Mouse (Mus musculus): Measurements from ENCODE around the gene Zbtb8b. TPM values are rescaled to one million over a fixed set of nuclear protein-coding genes. Genes with fewer than 3 reads are reported as not detected.

The Zbtb8b gene
- total RNA-seq, 1 experiment: 2.5 TPM

DNA sequence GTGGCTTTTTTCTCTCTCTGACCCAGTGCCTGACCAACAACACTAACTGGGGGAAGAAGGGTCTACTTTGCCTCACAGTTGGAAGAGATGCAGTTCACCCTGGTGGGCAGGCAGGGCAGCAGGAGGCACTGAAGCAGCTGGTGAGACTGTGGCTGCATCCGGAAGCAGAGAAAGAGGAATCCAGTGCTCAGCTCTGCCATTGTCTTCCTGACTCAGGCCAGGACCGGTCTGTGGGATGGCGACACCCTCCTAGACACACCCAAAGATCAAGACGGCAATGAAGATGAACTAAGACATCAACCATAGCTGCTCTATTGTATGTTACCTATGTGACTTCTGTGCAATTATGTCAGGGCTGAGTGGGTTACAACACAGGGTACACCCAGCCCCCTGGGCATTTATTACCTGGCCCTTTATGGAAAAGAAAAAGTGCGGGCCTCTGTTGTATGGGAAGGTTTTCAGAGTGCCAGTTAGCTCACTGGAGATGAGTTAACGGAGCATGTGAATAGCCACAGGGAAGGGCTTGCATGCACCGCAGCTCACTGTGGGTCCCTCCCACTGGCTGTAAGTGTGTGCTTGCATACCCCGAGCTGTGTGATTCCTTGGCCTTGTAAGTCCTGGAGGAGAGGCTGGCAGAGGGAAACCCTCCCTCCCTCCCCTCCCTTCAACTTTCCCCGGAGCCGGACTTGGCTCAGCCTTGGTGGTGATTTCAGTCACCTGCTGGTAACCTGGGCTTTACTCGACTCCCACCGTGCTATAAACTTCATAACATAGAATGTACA lies 46.4 kb downstream of the Zbtb8b start:
- peaks cover 8 to 19% of the 10 kb centered on the region in 2 experiments; a peak in 3 of 4 replicates for H3K4me1 ChIP-seq (ENCODE audit: control insufficient read depth in 2 of 2, insufficient read depth in 2 of 2, low read length in 2 of 2, poor library complexity in 1 of 2)
- H3K4me3 ChIP-seq (ENCODE audit: insufficient read depth in 1 of 2, low read depth in 1 of 2, low read length in 2 of 2, poor library complexity in 1 of 2, severe bottlenecking in 1 of 2): peak overlapping the region in 1 of 2 experiments; percentile 5; a peak in 1 of 4 replicates
- no peaks in the 10 kb centered on the region for H3K36me3 ChIP-seq (ENCODE audit: control insufficient read depth, insufficient read depth, low read length, poor library complexity, severe bottlenecking)
- in situ Hi-C loops (cut with MboI; ENCODE audit: low sequenced_read_pairs in 2 of 2, unreplicated experiment in 2 of 2): no loop called here
- DNase-seq (ENCODE audit: low read depth, low spot score): no peak
- no peaks in the 10 kb centered on the region for H3K9me3 ChIP-seq (ENCODE audit: control insufficient read depth, insufficient read depth, low read depth, low read length)
- TF ChIP-seq MAFK (IDR thresholded peaks at IDR 0.05; ENCODE audit: insufficient read depth, low read depth, low read length) (no peak), ZNF384 (IDR thresholded peaks at IDR 0.05; ENCODE audit: low read depth, low read length) (no peak), HCFC1 (IDR thresholded peaks at IDR 0.05; ENCODE audit: borderline replicate concordance, insufficient read depth, low read length) (no peak), ZC3H11A (IDR thresholded peaks at IDR 0.05; ENCODE audit: borderline replicate concordance, low read depth, low read length) (no peak), CHD2 (IDR thresholded peaks at IDR 0.05; ENCODE audit: low read depth, low read length) (no peak)
- H3K9ac ChIP-seq (ENCODE audit: insufficient read depth, low read depth, low read length, poor library complexity, severe bottlenecking): no peak overlapping the region
- H3K27ac ChIP-seq (ENCODE audit: insufficient read depth, low read depth, low read length, poor library complexity, severe bottlenecking): no peak overlapping the region

DNA sequence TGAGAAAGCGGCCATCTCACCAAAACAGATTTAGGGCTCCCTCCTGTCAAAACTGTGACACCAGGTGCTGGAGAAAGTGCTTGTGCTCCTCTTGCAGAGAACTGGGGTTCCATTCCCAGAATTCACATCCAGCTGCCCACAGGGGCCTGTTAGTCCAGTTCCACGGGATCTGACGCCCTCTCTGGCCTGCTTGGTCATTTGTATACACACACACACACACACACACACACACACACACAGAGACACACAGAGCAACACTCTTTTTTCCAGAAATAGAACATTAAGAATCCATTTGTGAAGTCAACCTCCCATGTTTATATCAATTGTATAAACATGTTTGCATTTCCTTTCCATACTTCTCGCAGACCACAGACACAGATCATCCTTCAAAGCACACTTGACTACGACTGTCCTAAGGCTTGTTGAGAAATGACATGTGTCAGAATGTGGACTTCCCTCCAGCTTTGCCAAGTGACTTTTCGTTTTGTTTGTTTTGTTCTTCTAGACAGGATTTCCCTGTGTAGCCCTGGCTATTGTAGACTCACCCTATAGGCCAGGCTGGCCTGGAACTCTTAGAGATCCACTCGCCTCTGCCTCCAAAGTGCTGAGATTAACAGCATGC lies 49.6 kb downstream of the Zbtb8b start:
- no peaks in the 10 kb centered on the region for H3K36me3 ChIP-seq (ENCODE audit: control insufficient read depth, insufficient read depth, low read length, poor library complexity, severe bottlenecking)
- no peak overlapping the region for H3K4me3 ChIP-seq (ENCODE audit: insufficient read depth in 1 of 2, low read depth in 1 of 2, low read length in 2 of 2, poor library complexity in 1 of 2, severe bottlenecking in 1 of 2)
- TF ChIP-seq ZNF384 (IDR thresholded peaks at IDR 0.05; ENCODE audit: low read depth, low read length): no peak
- no peak for TF ChIP-seq ZC3H11A (IDR thresholded peaks at IDR 0.05; ENCODE audit: borderline replicate concordance, low read depth, low read length)
- TF ChIP-seq MAFK (IDR thresholded peaks at IDR 0.05; ENCODE audit: insufficient read depth, low read depth, low read length): no peak
- TF ChIP-seq HCFC1 (IDR thresholded peaks at IDR 0.05; ENCODE audit: borderline replicate concordance, insufficient read depth, low read length): no peak
- TF ChIP-seq CHD2 (IDR thresholded peaks at IDR 0.05; ENCODE audit: low read depth, low read length): no peak
- H3K9me3 ChIP-seq (ENCODE audit: control insufficient read depth, insufficient read depth, low read depth, low read length): no peaks in the 10 kb centered on the region
- peaks cover 15 to 21% of the 10 kb centered on the region in 2 experiments for H3K4me1 ChIP-seq (ENCODE audit: control insufficient read depth in 2 of 2, insufficient read depth in 2 of 2, low read length in 2 of 2, poor library complexity in 1 of 2)
- no peak overlapping the region for H3K9ac ChIP-seq (ENCODE audit: insufficient read depth, low read depth, low read length, poor library complexity, severe bottlenecking)
- in situ Hi-C loops (cut with MboI; ENCODE audit: low sequenced_read_pairs in 2 of 2, unreplicated experiment in 2 of 2): no loop called here
- H3K27ac ChIP-seq (ENCODE audit: insufficient read depth, low read depth, low read length, poor library complexity, severe bottlenecking): no peak overlapping the region
- no peak for DNase-seq (ENCODE audit: low read depth, low spot score)

DNA sequence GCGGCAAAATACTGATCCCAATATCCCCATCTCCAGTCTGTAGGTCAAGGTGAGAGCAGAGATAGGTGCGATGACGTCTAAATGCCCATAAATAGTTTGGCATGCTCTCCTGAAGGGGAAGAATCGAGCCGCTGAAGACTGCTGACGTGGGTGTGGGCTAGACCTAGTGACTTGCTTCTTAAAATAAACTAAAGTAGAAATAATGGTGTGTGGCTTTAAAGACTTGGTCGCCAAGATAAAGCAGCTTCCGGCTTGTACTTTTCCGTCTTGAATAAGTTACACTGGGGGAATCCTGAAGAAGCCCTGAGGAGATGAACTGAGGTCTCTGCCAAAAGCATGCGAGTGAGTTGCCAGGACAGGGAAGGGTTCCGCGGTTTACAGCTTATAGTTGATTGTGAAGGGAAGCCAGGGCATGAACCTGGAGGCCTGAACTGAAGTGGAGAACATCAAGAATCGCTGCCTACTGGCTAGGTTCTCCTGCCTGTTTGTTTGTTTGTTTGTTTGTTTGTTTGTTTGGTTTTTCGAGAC lies 50.4 kb downstream of the Zbtb8b start:
- no peak overlapping the region for H3K4me3 ChIP-seq (ENCODE audit: insufficient read depth in 1 of 2, low read depth in 1 of 2, low read length in 2 of 2, poor library complexity in 1 of 2, severe bottlenecking in 1 of 2)
- H3K27ac ChIP-seq (ENCODE audit: insufficient read depth, low read depth, low read length, poor library complexity, severe bottlenecking): no peak overlapping the region
- no peak for DNase-seq (ENCODE audit: low read depth, low spot score)
- H3K9ac ChIP-seq (ENCODE audit: insufficient read depth, low read depth, low read length, poor library complexity, severe bottlenecking): no peak overlapping the region
- in situ Hi-C loops (cut with MboI; ENCODE audit: low sequenced_read_pairs in 2 of 2, unreplicated experiment in 2 of 2): no loop called here
- no peaks in the 10 kb centered on the region for H3K9me3 ChIP-seq (ENCODE audit: control insufficient read depth, insufficient read depth, low read depth, low read length)
- TF ChIP-seq CHD2 (IDR thresholded peaks at IDR 0.05; ENCODE audit: low read depth, low read length) (no peak), HCFC1 (IDR thresholded peaks at IDR 0.05; ENCODE audit: borderline replicate concordance, insufficient read depth, low read length) (no peak), ZNF384 (IDR thresholded peaks at IDR 0.05; ENCODE audit: low read depth, low read length) (no peak), ZC3H11A (IDR thresholded peaks at IDR 0.05; ENCODE audit: borderline replicate concordance, low read depth, low read length) (no peak)
- peaks cover 14 to 20% of the 10 kb centered on the region in 2 experiments for H3K4me1 ChIP-seq (ENCODE audit: control insufficient read depth in 2 of 2, insufficient read depth in 2 of 2, low read length in 2 of 2, poor library complexity in 1 of 2)
- no peaks in the 10 kb centered on the region for H3K36me3 ChIP-seq (ENCODE audit: control insufficient read depth, insufficient read depth, low read length, poor library complexity, severe bottlenecking)

DNA sequence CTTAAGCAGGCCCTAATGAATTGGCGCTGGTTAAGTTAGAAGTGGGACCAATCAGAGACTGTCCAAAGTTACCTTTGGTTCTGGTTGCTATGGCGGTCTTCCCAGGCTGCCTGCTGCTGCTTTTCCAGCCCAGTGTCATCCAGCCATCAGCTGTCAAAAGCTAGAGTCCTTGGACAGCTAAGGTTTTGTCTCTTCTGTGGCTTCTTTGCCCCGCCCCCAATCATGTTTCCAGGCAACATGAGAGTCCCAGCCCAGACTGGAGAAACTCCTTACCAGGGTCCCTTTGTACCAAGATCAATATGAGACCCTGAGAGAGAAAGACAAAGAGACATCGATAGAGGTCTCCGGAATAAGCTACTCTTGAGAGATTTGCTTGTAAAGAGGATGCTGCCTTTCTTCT lies 52.2 kb downstream of the Zbtb8b start:
- in situ Hi-C loops (cut with MboI; ENCODE audit: low sequenced_read_pairs in 2 of 2, unreplicated experiment in 2 of 2): no loop called here
- no peak for DNase-seq (ENCODE audit: low read depth, low spot score)
- Histone ChIP-seq H3K9ac (ENCODE audit: insufficient read depth, low read depth, low read length, poor library complexity, severe bottlenecking) (no peak overlapping the region), H3K36me3 (ENCODE audit: control insufficient read depth, insufficient read depth, low read length, poor library complexity, severe bottlenecking) (no peaks in the 10 kb centered on the region), H3K4me3 (ENCODE audit: insufficient read depth in 1 of 2, low read depth in 1 of 2, low read length in 2 of 2, poor library complexity in 1 of 2, severe bottlenecking in 1 of 2) (no peak overlapping the region), H3K4me1 (ENCODE audit: control insufficient read depth in 2 of 2, insufficient read depth in 2 of 2, low read length in 2 of 2, poor library complexity in 1 of 2) (peaks cover 16% of the 10 kb centered on the region in 2 experiments; a peak in 3 of 4 replicates), H3K9me3 (ENCODE audit: control insufficient read depth, insufficient read depth, low read depth, low read length) (no peaks in the 10 kb centered on the region), H3K27ac (ENCODE audit: insufficient read depth, low read depth, low read length, poor library complexity, severe bottlenecking) (no peak overlapping the region; the same call in 1 of the 2 replicates)
- TF ChIP-seq ZNF384 (IDR thresholded peaks at IDR 0.05; ENCODE audit: low read depth, low read length) (no peak), CHD2 (IDR thresholded peaks at IDR 0.05; ENCODE audit: low read depth, low read length) (no peak), MAFK (IDR thresholded peaks at IDR 0.05; ENCODE audit: insufficient read depth, low read depth, low read length) (no peak), HCFC1 (IDR thresholded peaks at IDR 0.05; ENCODE audit: borderline replicate concordance, insufficient read depth, low read length) (no peak), ZC3H11A (IDR thresholded peaks at IDR 0.05; ENCODE audit: borderline replicate concordance, low read depth, low read length) (no peak)

All from ES-E14 (cell line).